Mouse (Mus musculus) G1E (cell line): ENCODE results near the gene Dusp6.

Experiments
- CTCF ChIP-seq: IDR thresholded peaks from 2 replicates; pipeline ENCODE4 v1.5.1; 2012; ENCODE audit warnings: low read depth, low read length, inconsistent platforms, mixed read lengths
- GATA1 ChIP-seq: IDR thresholded peaks from 2 replicates; pipeline ENCODE4 v1.6.1; 2012; ENCODE audit warnings: borderline replicate concordance, low read length, inconsistent platforms, mixed read lengths
- GATA2 ChIP-seq: IDR thresholded peaks from 2 replicates; pipeline ENCODE4 v1.6.1; 2012; ENCODE audit warnings: low read depth, low read length, inconsistent platforms, borderline replicate concordance

DNA sequence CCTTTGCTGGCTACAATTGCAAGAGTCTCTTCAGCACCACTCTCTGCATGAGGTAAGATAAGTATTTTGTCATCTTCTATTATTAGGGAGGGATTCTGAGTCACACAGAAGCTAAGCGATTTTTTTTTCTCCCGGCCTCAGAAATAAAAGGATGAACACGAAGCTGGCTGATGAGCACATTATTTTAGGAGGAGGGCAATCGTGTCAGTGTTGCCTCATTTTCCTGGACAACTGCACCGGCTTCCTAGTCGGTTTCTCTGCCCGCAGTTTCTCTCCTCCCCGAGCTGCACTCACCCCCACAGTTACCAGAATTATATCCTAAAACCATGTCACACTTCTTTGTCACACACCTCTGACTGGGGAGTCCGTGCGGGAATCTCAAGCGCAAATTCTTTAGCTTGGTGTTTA, 12.2 kb upstream of the Dusp6 start:
- TF ChIP-seq CTCF, result no peak
- TF ChIP-seq GATA1, result no peak
- TF ChIP-seq GATA2, result no peak
